Mouse (Mus musculus): ENCODE results near the gene Cngb1. TPM values are rescaled to one million over a fixed set of nuclear protein-coding genes. Genes with fewer than 3 reads are reported as not detected.
A peak's percentile ranks its signal among the peaks of the same experiment; 100 is the strongest.

Cngb1 gene
- under 1 TPM; 0.84 to 0.93 TPM for total RNA-seq (2021)
- long read RNA-seq, experiment 1, partial matches to known transcripts: 0 of 1 reads
- long read RNA-seq, experiment 1, other reads (novel, unspliced or antisense): 1 of 1 reads
- long read RNA-seq, experiment 2, partial matches to known transcripts: 0 of 1 reads
- long read RNA-seq, experiment 2, other reads (novel, unspliced or antisense): 0 of 1 reads

DNA sequence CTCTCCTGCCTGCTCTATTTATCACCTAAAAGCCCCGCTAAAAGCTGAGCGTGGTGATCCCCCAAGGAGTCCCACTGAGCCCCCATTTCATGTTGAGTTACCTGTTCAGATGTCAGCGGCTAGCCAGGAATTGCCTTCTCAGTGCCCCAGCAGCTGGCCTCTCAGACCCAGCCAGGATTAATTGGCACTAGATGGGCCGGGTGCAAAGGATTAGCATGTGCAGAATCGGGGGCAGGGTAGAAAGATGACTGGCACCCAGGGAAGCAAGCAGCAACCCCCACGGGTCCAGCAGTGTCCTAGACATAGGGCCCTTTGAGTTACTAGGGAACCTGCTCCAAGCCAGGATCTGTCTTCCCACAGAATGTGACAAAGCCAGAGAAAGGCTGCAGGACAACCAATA, at the start of gene Cngb1:
Gene Cngb1, minus strand, starts transcription at position 155 of the 400 bp plus-strand sequence.
- no peak for DNase-seq (ENCODE audit: low spot score in 2 of 2)
- TF ChIP-seq CTCF (conservative IDR thresholded peaks at IDR 0.05): no peak
- Histone ChIP-seq H3K4me3 (no peak within 1 kb of the TSS), H3K27ac (no peak within 1 kb of the TSS)

DNA sequence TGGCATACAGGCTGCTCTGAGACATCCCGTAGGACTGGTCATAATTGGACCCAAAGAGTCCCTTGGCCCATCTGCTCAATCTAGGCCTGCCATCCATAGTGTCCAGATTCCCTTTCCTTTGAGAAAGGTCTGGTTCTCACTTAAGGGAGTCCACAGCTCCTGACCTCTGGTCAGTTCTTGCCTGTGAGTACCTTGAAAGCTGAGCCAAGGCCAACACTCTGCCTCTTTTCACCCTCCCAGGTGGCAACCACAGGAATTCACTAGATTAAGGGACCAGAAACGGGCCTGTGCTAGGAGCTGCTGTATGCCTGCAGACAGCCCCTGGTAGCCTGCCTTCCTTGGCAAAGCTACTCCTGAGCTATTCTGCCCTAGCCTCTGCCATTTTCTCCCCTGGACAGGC, 48.2 kb upstream of the Cngb1 start:
- Histone ChIP-seq H3K4me3 (no peak overlapping the region), H3K27ac (no peak overlapping the region)
- no peak for TF ChIP-seq CTCF (conservative IDR thresholded peaks at IDR 0.05)
- DNase-seq (ENCODE audit: low spot score in 2 of 2): no peak

- peak overlapping the region; percentile 86 for H3K27ac ChIP-seq
- TF ChIP-seq CTCF (conservative IDR thresholded peaks at IDR 0.05): 0 out of 2 replicates have a peak, but pooled peaks have one; percentile 16
- H3K4me3 ChIP-seq: peak overlapping the region; percentile 85
- DNase-seq (ENCODE audit: low spot score in 2 of 2): no peak
Observed at GRCm38 (mm10) chr8:95352871-95353866, 46.8 kb upstream of the Cngb1 start.

DNA sequence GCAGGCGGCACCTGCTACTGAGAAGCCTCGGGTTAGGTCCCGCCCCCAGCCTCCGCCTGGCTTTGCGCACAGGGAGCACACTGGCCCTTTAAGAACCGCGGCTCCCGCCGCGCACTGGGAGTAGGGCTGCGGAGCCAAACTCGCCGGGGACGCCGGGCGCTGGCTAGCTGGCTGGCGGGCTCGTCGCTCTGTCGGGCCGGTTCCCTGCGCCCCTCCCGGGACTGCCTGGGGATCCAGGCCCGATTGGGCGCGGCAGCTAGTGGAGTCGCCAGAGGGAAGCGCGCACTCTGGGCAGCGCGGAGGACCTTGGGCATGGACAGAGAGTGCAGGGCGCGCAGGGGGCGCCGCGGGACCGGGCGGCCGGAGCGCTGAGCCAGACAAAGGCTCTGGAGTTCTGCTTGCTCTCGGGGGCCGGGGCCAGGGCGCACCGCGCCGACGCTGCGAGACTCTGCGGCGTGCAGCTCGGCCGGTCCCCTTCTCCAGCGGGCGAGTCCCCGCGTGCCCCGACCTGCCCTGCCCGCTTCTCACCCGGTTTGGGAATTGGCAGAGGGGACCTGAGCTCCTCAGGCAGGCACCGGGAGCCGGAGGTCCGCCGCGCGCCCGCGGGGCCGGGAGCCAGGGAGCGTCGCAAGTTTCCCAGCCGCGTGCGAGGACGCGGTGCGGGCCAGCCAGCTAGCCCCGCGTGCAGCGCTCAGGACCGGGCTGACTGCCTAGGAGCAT, 45.9 kb upstream of the Cngb1 start, which contains the start of gene Mmp15:
Gene Mmp15, plus strand, starts transcription at position 118 of the 720 bp plus-strand sequence.
- H3K27ac ChIP-seq: peak within 1 kb of the TSS; percentile 86
- DNase-seq (ENCODE audit: low spot score in 2 of 2): peak; percentile 49 to 65
- TF ChIP-seq CTCF (conservative IDR thresholded peaks at IDR 0.05): no peak
- H3K4me3 ChIP-seq: peak within 1 kb of the TSS; percentile 85

DNA sequence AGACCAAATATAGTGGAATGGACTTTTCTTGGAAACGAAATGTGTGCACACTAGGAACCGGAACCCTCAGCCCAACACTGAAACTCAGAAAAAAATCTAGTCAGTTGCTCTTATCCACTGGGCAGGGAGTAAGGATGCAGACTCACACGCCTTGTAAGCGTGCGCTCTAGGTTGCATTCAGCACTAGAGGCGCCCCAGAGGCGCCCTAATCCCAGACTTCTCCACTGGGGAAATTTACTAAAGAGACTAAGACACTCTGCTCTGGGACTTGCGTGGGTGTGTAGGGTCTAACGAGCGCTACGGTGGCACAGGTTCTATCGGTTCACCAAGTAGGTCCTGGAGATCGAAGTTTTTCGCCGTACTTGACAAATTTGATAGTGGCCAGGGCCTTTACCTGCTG, 45.1 kb upstream of the Cngb1 start:
- DNase-seq (ENCODE audit: low spot score in 2 of 2): no peak
- Histone ChIP-seq H3K27ac (no peak overlapping the region), H3K4me3 (peak overlapping the region; percentile 85; the same call in 1 of the 2 replicates)
- peak; percentile 73 for TF ChIP-seq CTCF (conservative IDR thresholded peaks at IDR 0.05)

DNA sequence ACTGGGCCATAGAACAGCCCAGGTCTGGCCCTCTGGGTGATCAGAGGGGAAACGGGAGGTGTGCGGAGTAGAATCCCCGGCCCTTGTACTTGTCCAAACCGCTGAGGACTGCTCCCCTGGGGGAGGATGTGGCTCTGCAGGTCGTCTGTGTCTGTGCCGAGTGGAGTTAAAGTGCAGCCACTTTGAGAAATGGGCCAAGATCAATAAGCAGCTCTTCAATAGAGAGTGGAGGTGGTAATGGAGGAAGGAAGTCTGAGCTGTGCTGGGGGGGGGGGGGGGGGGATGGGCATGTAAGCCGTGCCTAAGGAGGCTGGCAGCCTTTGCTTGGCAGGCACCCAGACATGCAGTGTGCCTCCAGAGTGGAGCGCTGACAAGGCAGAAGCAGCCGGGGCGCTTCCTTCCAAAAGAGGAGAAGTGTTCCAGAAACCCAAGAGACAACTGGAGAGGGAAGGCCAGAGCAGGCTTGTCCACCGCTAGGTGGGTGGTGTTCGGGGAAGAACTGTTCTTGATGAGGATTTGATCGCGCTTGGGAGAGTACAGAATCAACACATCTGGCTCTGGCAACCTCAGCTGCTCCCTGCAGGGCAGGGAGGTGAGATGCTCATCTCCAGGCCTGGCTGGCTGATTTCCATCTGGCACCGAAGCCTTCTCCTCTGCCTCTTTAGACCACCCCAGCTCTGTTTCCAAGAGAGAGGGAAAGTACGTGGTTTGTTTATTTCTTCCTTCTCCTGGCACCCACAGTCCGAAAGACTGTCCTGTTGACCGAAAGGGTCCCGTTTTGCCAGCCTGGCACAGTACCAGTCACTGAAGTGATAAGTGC, 42.6 kb upstream of the Cngb1 start:
- Histone ChIP-seq H3K4me3 (peak overlapping the region; percentile 26; the same call in 1 of the 2 replicates), H3K27ac (peak overlapping the region; percentile 68)
- peak; percentile 69 to 73 for DNase-seq (ENCODE audit: low spot score in 2 of 2)
- peak; percentile 46 for TF ChIP-seq CTCF (conservative IDR thresholded peaks at IDR 0.05)

DNA sequence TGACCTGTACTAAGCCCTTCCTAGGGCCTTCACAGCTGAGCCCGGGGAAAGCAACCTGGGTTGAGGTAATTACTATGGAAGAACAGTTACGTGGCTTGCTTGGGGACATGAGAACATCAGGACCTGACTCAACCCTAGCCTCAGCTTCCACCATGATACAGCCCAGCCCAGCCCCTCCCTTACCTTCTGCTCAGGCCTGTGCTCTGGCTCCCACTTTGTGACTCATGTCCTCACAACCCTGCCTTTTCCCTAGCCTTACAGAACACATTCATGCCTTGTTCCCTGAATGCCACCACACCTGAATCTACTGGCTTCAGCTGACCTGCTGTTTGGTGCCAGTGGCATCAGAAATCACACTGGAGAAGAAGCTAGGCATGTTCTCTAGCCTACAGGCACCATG, 42.0 kb upstream of the Cngb1 start:
- peak overlapping the region; percentile 63 for H3K27ac ChIP-seq

DNA sequence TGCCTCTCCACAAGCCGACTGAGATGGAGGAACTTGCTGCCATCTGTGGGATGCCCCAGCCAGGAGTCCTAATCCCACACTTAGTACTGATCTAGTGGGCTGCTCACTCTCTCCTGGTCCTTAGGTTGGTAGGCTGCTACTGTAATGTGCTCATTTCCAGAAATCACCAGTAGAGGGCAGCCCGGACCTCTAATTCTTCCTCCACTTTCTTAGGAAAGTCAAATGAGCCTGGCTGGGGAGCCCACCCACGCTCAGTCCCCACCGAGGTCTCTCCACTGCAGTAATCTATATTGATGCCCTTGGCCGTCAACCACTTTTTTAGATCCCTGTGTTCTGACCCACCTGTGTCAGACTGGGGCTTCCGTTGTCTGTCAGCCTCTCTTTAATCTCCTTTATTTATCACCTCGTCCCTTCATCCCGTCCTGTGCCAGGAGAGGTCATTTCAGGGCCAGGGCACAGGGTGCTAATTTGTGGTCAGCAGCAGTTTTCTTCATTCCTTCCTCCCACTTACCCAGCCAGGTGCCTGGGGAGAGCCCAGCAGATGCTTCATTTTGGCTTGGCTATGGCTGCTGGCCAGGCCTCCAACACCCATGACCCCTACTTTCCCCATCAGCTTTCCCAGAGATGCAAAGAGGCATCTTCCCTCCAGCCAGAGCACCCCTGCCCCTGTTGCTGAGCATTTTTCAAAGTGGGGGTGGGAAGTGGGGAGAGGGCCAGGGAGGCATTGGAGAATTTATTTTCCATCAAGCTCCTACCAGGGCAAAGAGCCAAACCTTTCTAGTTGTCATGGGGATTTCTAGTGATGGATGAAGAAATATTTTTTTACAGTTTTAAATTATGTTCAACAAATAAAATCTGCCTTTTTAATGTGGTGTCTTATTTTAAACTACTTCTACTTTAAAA, 40.5 kb upstream of the Cngb1 start:
- TF ChIP-seq CTCF (conservative IDR thresholded peaks at IDR 0.05): peak; percentile 91
- DNase-seq (ENCODE audit: low spot score in 2 of 2): peak; percentile 65 to 87
- no peak overlapping the region for H3K4me3 ChIP-seq
- peak overlapping the region; percentile 63 for H3K27ac ChIP-seq

More for the DNA sequence above, 42.0 kb upstream of the Cngb1 start:
- DNase-seq (ENCODE audit: low spot score in 2 of 2): no peak
- no peak for TF ChIP-seq CTCF (conservative IDR thresholded peaks at IDR 0.05)
- H3K4me3 ChIP-seq: no peak overlapping the region; the same call in 1 of the 2 replicates

DNA sequence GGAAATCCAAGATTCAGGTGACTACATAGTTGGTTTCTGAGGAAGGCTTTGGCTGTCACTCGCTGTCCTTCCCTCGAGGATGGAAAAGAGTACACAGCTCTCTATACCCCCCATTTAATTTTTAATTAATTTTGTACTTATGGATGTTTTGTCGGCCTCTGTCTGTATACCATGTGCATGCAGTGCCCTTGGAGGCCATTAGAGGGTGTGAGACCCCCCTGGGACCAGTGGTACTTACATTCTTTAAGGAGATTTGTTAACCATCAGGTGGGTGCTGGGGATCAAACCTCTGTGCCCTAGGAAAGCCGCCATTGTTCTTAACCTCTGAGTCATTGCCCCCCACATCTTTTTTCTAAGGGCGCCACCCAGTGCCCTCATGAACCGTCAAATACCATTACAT, 38.3 kb upstream of the Cngb1 start:
- Histone ChIP-seq H3K27ac (no peak overlapping the region), H3K4me3 (no peak overlapping the region)
- no peak for DNase-seq (ENCODE audit: low spot score in 2 of 2)
- TF ChIP-seq CTCF (conservative IDR thresholded peaks at IDR 0.05): peak; percentile 71

DNA sequence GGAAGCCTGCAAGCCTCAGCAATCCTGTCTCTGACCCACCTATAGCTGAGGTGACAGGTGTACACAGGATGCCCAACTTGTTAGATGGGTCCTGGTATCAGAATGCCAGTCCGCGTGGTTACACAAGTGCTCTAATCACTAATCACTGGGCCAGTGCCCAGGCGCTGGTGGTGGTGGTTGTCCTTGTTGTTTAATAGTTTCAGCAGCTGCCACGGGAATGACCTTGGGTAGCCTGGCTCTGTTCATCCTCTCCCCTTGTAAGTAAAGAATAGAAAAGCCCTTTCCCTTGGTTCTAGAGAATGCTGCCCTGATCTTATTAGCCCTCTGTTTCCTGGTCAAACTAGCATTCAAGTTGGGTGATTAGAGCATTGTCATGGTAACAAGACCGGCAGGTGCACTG, 35.3 kb upstream of the Cngb1 start:
- H3K4me3 ChIP-seq: no peak overlapping the region
- TF ChIP-seq CTCF (conservative IDR thresholded peaks at IDR 0.05): no peak

GRCm38 (mm10) chr8:95336363-95336762, 30.0 kb upstream of the Cngb1 start:
- no peak for TF ChIP-seq CTCF (conservative IDR thresholded peaks at IDR 0.05)
- Histone ChIP-seq H3K27ac (no peak overlapping the region), H3K4me3 (no peak overlapping the region)
- DNase-seq (ENCODE audit: low spot score in 2 of 2): no peak

More for the DNA sequence above, 35.3 kb upstream of the Cngb1 start:
- no peak for DNase-seq (ENCODE audit: low spot score in 2 of 2)
- H3K27ac ChIP-seq: no peak overlapping the region

Measured in layer of hippocampus, adult 2 months (tissue).